Mouse (Mus musculus) right cerebral cortex, postnatal 36 days (tissue): ENCODE data around the gene Herc3.
"Not testable (repeated sequence)": the region's sequence is repeated elsewhere in the genome, so short reads cannot be mapped to it uniquely, and the experiment has no call there.

Experiments used
- DNase-seq, 2 experiments: peaks; one replicate each; pipeline ENCODE4 v3.0.0; 2022; ENCODE audit warnings: low spot score in 2 of 2, mixed read lengths in 1 of 2

Herc3 gene

DNA sequence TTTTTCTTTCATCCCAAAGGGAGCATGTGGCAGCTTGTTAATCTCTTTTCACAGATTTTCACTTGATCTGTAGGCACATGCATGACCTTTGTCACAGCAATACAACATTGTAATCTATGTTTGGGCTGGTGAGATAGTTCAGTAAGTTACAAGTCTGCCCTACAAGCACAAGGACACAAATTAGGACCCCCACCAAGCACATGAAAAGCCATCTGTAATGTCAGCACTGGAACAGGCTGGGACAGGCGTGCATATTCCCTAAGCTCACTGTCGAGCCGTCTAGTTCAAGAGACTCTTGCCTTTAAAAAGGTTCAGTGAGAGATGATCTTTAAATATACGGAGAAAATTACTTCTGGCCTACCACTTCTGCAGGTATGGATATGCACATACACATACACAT is 28.3 kb downstream of the Herc3 start:
- no peak for DNase-seq

GRCm38 (mm10) chr6:58862446-58862993 is 31.3 kb downstream of the Herc3 start:
- DNase-seq, result no peak

DNA sequence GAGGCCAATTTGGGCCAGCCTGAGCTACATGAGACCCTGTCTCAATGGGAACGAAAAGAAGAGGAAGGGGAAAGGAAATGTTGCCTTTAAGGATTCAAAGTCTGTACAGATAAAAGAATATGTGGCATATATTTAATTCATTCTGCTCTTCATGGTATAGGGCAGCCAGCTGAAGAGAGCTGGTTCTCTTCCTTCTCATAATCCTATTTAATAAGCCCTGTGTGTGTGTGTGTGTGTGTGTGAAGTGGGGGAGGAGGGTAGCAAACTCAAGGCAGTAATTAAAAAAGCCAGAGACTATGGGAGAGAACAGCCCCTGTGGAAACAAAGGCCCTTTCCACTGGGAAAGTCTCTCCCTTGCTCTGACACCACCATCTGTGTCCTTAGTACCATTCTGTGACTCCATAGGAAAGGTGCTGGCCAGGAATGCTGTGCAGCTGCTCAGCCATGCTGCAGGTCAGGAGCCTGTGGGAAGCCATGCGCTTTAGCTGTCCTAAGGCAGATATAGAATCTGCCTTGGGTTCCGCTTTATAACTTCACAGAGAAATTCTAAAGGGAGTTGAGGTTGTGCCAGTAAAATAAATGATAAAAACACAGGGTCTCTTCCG is 32.5 kb downstream of the Herc3 start:
- no peak for DNase-seq

DNA sequence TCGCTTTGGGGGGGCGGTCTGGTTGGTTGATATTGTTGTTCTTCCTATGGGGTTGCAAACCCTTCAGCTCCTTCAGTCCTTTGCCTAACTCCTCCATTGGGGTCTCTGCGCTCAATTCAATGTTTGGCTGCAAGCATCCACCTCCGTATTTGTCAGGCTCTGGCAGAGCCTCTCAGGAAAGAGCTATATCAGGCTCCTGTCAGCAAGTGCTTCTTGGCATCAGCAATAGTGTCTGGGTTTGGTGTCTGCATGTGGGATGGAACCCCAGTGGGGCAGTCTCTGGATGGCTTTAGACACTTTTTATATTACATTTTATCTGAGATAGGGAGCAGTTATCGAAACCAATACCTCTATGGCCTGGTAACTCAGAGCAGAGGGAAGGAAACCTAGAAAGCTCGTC is 36.6 kb downstream of the Herc3 start:
- not testable (repeated sequence) for DNase-seq

DNA sequence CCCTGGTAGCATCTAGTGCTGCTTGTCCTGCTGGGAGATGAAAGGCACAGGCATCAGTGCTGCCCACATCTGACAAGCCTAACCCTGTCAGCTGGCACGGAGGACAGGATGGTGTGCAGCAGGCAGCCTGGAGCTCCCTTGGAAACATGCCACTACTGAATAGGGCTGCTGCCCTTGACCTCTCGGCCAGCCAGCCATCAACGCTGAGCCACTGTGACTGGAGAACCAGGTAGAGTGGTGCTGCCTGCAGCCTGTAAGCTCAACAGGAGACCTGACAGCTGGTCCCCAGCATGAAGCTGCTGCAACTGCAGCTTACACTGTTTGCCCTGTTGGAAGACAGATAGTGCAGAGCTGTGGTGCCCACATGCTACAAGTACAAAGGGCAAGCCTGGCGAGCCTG is 48.3 kb downstream of the Herc3 start:
- DNase-seq, result no peak

- DNase-seq, result no peak
These were observed 48.7 kb downstream of the Herc3 start for GRCm38 (mm10) chr6:58879987-58880386.

DNA sequence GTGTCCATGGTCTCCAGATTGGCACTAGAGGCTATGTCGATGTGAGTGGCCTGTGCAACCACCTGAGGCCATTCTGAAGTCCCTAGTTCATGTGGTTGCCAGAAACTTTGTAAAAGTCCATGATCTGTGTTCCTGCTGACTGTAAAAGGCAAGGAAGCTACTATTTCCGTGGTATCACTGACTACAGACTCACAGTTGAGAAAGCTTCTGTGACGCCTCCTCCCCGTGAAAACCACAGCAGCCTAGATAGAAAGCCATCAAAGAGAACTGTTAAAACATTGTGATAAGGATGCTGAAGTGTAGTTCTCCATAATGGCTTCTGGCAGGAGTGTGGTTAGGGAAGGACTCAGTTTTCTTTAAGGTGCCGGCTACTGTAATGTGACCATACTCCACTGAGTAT is 49.6 kb downstream of the Herc3 start:
- no peak for DNase-seq

DNA sequence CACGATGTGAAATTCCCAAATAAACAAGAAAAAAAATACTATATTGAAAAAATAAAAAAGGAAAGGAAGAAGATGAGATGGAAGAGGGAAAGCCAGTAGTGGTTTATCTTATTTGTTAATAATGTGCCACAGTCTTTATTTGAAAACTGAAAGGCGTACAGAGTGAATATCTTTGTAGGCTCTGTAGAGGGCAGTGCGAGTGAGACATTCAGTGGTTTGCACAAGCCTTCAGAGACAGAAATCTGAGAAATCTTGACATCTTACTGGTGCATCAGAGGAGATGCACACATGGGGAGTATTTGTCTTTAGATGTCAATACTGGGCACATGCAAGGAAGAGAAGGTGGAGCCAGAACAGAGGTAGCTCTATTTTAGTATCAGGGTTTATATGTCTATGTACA is 50.1 kb downstream of the Herc3 start:
- no peak for DNase-seq

GRCm38 (mm10) chr6:58882271-58882670 is 51.0 kb downstream of the Herc3 start:
- no peak for DNase-seq

GRCm38 (mm10) chr6:58889917-58890316 is 58.7 kb downstream of the Herc3 start:
- DNase-seq, result no peak

DNA sequence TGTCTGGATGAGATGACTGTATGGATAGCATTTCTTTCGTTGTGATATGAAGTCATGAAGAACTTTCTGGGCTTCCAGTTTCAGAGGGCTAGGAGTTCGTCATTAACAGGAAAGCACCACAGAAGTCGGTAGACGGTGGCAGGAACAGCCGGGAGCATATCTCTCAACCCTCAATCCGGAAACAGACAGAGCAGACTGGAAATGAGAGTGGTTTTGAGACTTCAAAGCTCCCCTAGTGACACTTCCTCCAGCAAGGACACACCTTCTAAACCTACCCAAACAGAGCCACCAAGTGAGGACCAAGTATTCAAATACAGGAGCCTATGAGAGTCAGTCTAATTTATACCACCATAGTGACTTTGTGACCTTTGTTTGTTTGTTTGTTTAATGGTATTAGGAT is 62.0 kb downstream of the Herc3 start:
- no peak for DNase-seq

GRCm38 (mm10) chr6:58894994-58895393 is 63.7 kb downstream of the Herc3 start:
- DNase-seq, result no peak

DNA sequence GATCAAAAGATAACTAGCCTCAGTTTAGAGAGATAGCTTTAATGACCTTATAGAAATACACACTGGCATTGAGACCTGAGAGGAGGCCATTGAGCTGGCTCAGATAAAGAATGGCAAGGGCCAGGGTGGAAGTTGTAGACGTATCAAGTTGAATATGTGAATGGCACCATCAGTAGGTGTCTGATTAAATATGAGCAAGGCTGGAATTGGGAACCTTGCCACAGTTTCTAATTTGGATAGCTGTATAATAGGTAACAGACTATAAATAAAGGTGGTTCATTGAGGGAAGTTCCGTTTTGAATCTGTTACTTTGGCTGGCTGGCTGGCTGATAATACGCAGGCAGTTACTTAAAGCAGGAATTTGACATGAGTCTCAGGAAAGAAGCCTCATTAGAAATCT is 65.4 kb downstream of the Herc3 start:
- DNase-seq, result no peak

- no peak for DNase-seq
These were observed 67.8 kb downstream of the Herc3 start for GRCm38 (mm10) chr6:58899076-58899475.

- no peak for DNase-seq
These were observed 69.3 kb downstream of the Herc3 start for GRCm38 (mm10) chr6:58900536-58900935.

DNA sequence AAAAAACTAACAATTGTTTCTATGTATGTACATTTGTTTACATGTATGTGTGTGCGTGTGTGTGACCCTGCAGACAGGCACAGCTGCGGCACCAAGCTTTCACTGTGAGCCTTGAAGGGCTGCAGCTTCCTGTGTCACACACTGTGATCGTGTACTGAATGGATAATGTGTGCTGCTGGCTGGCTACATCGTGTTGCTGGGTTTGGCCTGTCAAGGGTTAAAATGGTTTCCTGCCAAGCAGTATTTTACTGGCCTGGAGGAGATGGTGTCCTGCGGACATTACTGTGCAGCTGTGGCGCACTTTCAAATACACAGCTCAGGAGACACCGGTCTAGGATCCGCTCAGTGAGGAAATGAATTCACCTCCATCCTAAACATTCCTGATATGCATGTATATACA is 71.9 kb downstream of the Herc3 start:
- peak in 1 of 2 experiments; percentile 25 for DNase-seq

DNA sequence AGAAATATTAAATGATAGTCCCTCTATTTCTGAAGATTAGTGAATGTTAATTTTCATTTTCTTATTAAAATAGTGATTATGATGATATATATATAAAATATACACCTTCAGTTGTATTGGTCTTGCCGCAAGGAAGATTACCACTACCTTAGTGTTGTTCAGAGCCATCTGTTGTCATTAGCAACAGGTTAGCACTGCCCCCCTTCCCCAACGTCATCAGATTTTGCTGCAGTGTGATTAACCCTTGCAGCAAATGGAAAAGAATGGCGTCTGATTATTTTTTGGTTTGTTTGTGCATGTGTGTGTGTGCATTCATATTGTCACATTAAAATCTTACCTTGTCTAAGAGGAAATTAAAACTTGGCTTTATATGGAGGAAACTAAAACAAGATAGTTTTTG is 73.3 kb downstream of the Herc3 start:
- no peak for DNase-seq

DNA sequence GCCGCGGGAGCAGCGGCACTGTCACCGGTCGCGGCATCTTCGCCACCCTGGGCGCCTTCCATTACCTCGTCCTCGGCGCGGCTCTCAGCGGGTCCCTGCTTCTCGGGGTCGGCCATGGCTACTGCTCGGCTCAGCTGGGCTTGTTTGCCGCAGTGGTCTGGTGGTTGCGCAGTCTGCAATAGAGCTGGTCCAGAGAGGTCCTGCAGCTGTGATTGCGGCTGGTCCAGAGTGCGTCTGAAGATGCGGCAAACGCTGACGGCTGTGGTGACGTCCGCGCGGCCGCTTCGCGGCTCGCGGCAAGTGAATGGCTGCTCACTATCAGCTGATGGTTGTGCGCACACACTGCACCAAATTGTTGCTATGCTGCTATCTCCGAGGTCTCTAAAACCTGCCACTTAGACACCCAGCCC is 75.6 kb downstream of the Herc3 start, which contains the start of gene Nap1l5:
TSS of gene Nap1l5 (minus strand) at position 225 of the 410 bp plus-strand sequence.
- peak; percentile 80 to 87 for DNase-seq

DNA sequence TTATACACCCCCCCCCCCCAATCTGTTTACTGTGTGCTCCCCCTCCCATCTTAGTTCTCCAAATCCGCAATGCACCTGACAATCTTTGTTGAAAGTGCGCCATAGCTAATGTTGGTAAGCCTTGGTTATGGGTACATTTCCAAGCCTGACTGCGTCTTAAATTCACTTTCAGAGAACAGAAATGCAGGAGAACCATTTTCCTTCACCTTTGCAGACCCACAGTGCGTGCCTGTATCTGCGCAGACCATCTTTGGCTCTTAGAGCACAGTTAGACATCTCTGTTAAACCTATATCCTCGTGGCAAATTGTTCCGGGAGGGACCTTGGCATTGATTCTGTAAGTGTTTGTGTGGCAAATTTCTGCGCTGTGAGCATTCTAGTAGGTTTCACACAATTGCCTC is 76.1 kb downstream of the Herc3 start:
- DNase-seq, result no peak

GRCm38 (mm10) chr6:58907791-58908190 is 76.5 kb downstream of the Herc3 start:
- DNase-seq, result no peak

DNA sequence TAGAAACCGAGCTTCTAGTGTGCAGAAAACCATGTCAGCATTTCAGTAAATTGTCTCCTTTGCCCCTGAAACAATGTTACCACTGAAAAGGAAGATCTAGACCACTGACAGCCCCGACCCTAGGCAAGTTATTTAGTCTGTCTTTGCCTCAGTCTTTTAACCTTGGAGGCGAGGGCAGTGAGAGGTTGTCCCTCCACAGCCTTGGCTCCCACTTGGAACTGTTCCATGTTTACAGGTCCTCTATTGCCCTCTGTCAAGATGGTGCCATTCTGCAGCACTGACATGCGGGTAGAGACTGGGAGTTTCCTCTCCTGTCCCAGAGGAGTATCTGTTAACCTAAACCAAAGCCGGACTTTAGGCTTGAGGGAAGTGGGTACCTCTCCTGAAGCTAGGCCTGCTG is 81.6 kb downstream of the Herc3 start:
- no peak for DNase-seq

DNA sequence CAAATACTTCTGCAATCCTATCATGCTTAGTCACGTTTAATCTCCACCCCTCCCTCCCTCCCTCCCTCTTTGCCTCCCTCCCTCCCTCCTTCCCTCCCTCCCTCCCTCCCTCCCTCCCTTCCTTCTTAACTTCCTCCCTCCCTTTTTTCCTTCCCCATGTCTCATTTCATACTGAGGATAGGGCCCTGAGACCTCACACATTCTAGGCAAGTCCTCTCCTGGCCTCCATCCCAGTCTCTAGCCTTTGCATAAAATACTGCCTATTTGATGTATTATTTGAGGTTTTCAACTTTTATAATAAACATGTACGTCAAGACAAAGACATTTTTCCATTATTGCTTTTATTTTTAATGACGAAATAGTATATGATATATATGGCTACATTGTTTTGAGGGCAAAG is 82.3 kb downstream of the Herc3 start:
- DNase-seq, result no peak

GRCm38 (mm10) chr6:58913971-58914370 is 82.7 kb downstream of the Herc3 start:
- no peak for DNase-seq

DNA sequence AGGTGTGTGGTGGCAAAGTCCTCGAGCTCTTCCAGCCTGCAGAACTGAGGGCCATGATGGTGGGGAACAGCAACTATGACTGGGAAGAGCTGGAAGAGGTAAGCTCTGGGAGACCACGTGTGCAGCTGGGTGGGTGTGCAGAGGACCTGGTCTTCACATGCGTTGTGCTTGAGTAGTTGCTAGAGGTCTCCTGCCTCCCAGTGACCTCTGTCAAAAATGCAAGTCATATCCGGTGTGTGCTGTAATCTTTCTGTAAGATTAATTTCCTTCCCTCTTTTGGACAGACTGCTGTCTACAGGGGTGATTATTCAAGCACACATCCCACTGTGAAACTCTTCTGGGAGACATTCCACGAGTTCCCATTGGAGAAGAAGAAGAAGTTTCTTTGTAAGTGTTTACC is 85.2 kb downstream of the Herc3 start:
- no peak for DNase-seq
